Mouse (Mus musculus) stomach, postnatal 0 days (tissue): Measurements from ENCODE around the gene Thsd4. TPM values are rescaled to one million over a fixed set of nuclear protein-coding genes. Genes with fewer than 3 reads are reported as not detected.
"Not testable (repeated sequence)": the region's sequence is repeated elsewhere in the genome, so short reads cannot be mapped to it uniquely, and the experiment has no call there.

ENCODE experiments used
- ATAC-seq: fragments of 200-750 bp; cut with Nextera tagmentation; 2 replicates; pipeline ENCODE4 v1.8.0; 2017; ENCODE audit not compliant: low FRiP score, low TSS enrichment
- DNase-seq: peaks from one replicate; pipeline ENCODE4 v3.0.0-alpha.2; 2016; ENCODE audit warnings: low spot score
- H3K27ac ChIP-seq: fragments of 300-500 bp; sonication (generic); replicated peaks from 2 replicates; pipeline ENCODE4 v1.5.1; 2014; ENCODE audit warnings: mild to moderate bottlenecking, control low read depth
- H3K27me3 ChIP-seq: fragments of 300-500 bp; sonication (generic); 2 replicates; pipeline ENCODE4 v1.6.1; 2014; ENCODE audit warnings: low read length; ENCODE audit not compliant: control insufficient read depth, insufficient read depth
- H3K36me3 ChIP-seq: fragments of 300-500 bp; sonication (generic); 2 replicates; pipeline ENCODE4 v1.6.1; 2014; ENCODE audit warnings: low read length, mixed read lengths; ENCODE audit not compliant: control insufficient read depth, insufficient read depth
- H3K4me1 ChIP-seq: fragments of 300-500 bp; sonication (generic); replicated peaks from 2 replicates; pipeline ENCODE4 v1.6.1; 2014; ENCODE audit warnings: antibody characterized with exemption; ENCODE audit not compliant: control insufficient read depth, insufficient read depth
- H3K4me2 ChIP-seq: fragments of 300-500 bp; sonication (generic); replicated peaks from 2 replicates; pipeline ENCODE4 v1.6.1; 2014; ENCODE audit warnings: low read depth, mild to moderate bottlenecking, control low read depth, moderate library complexity
- H3K4me3 ChIP-seq: fragments of 300-500 bp; sonication (generic); 2 replicates; pipeline ENCODE4 v1.5.1; 2014; ENCODE audit warnings: low read depth, low read length, control low read depth
- H3K9ac ChIP-seq: fragments of 300-500 bp; sonication (generic); 2 replicates; pipeline ENCODE4 v1.6.1; 2014; ENCODE audit warnings: mild to moderate bottlenecking, low read length, control low read depth, mixed read lengths
- H3K9me3 ChIP-seq: fragments of 300-500 bp; sonication (generic); 2 replicates; pipeline ENCODE4 v1.6.1; 2016; ENCODE audit warnings: low read length; ENCODE audit not compliant: control insufficient read depth
- CTCF ChIP-seq: IDR thresholded peaks from 2 replicates; pipeline ENCODE4 v1.5.1; 2016; ENCODE audit warnings: antibody characterized with exemption, low read depth, mild to moderate bottlenecking, moderate library complexity
- EP300 ChIP-seq: optimal IDR thresholded peaks from 2 replicates; pipeline ENCODE3; 2016; ENCODE audit warnings: antibody characterized with exemption
- WGBS: fragments of 180-500 bp; shearing (Covaris S2); extraction: QIAGEN DNeasy Blood & Tissue Kit; methylation state at CpG from one replicate; pipeline ENCODE4 v1.1.7; 2014; 5-methylcytosine and 5-hydroxymethylcytosine counted together
- polyA plus RNA-seq: library from polyadenylated mRNA; unstranded; fragments of >200 nt; fragmentation: Nextera tagmentation; extraction: Ambion mirVana; gene quantifications from 2 replicates; pipeline ENCODE4 v1.2.1, GENCODE M21; 2015

The Thsd4 gene
- polyA plus RNA-seq, 1 experiment from 2014 or later, result 10.7 TPM

GRCm38 (mm10) chr9:59961201-59961955 lies 560.5 kb downstream of the Thsd4 start:
- no peak overlapping the region for H3K27ac ChIP-seq
- no peaks in the 10 kb centered on the region for H3K27me3 ChIP-seq
- 65% methylated on average over 14 of the region's 14 CpGs for WGBS
- H3K36me3 ChIP-seq, result no peaks in the 10 kb centered on the region
- ATAC-seq (no peak), DNase-seq (no peak)
- H3K9me3 ChIP-seq, result no peaks in the 10 kb centered on the region
- TF ChIP-seq CTCF (no peak), EP300 (no peak)
- no peak overlapping the region for H3K9ac ChIP-seq
- H3K4me2 ChIP-seq, result no peak overlapping the region
- H3K4me1 ChIP-seq, result no peaks in the 10 kb centered on the region
- no peak overlapping the region for H3K4me3 ChIP-seq

DNA sequence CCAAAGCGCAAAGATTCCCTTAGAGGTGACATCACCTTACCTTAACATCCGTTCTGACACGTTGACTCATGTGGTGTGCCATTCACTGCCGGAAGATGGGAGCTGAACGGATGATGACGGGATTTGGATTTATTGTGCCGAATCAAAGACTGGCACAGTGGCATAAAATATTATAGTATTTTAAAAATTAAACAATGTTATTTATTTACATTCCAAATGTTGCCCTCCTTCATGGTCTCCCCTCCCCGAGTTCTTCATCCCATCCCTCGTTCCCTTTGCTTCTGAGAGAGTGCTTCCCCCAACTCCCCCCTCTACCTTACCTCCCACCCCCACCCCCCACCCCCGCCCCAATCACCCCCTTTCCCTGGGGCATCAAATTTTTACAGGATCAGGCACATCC lies 561.3 kb downstream of the Thsd4 start, which contains the start of gene Nr2e3:
Nr2e3 (minus strand) TSS at position 101 of the 400 bp plus-strand sequence.
- WGBS, result 70% methylated on average over 10 of the region's 10 CpGs
- Histone ChIP-seq H3K27ac (no peak within 1 kb of the TSS), H3K27me3 (no peaks in the 10 kb centered on the region), H3K4me3 (no peak within 1 kb of the TSS), H3K4me1 (no peaks in the 10 kb centered on the region), H3K36me3 (no peaks in the 10 kb centered on the region), H3K9ac (no peak within 1 kb of the TSS), H3K4me2 (no peak within 1 kb of the TSS), H3K9me3 (no peaks in the 10 kb centered on the region)
- DNase-seq (no peak), ATAC-seq (no peak)
- TF ChIP-seq CTCF (no peak), EP300 (no peak)

- no peak overlapping the region for H3K9ac ChIP-seq
- no peak overlapping the region for H3K4me2 ChIP-seq
- H3K4me1 ChIP-seq, result no peaks in the 10 kb centered on the region
- peak; percentile 91 for DNase-seq
- TF ChIP-seq CTCF, result peak; percentile 96
- TF ChIP-seq EP300, result no peak
- H3K27ac ChIP-seq, result no peak overlapping the region
- H3K27me3 ChIP-seq, result no peaks in the 10 kb centered on the region
- ATAC-seq, result peak; percentile 77
- no peak overlapping the region for H3K4me3 ChIP-seq
- WGBS, result 4% methylated on average over 8 of the region's 8 CpGs
- H3K9me3 ChIP-seq, result no peaks in the 10 kb centered on the region
- no peaks in the 10 kb centered on the region for H3K36me3 ChIP-seq
Observed at GRCm38 (mm10) chr9:59959276-59959675, 562.6 kb downstream of the Thsd4 start.

- not testable (repeated sequence) for H3K27me3 ChIP-seq, H3K27ac ChIP-seq, H3K9me3 ChIP-seq, H3K9ac ChIP-seq, H3K4me1 ChIP-seq, H3K4me3 ChIP-seq, H3K4me2 ChIP-seq, DNase-seq, H3K36me3 ChIP-seq, ATAC-seq
- 62% methylated on average over 1 of the region's 1 CpGs for WGBS
Observed at GRCm38 (mm10) chr9:59958115-59958514, 563.7 kb downstream of the Thsd4 start.

GRCm38 (mm10) chr9:59956496-59956895 lies 565.4 kb downstream of the Thsd4 start:
- Histone ChIP-seq H3K36me3 (no peaks in the 10 kb centered on the region), H3K27me3 (no peaks in the 10 kb centered on the region), H3K4me2 (no peak overlapping the region), H3K4me3 (no peak overlapping the region), H3K9ac (no peak overlapping the region), H3K27ac (no peak overlapping the region), H3K9me3 (no peaks in the 10 kb centered on the region), H3K4me1 (no peaks in the 10 kb centered on the region)
- 30% methylated on average over 6 of the region's 6 CpGs for WGBS
- TF ChIP-seq EP300 (no peak), CTCF (no peak)
- ATAC-seq (no peak), DNase-seq (no peak)

- H3K9me3 ChIP-seq, result no peaks in the 10 kb centered on the region
- H3K4me1 ChIP-seq, result no peaks in the 10 kb centered on the region
- no peaks in the 10 kb centered on the region for H3K36me3 ChIP-seq
- H3K27me3 ChIP-seq, result no peaks in the 10 kb centered on the region
- H3K4me2 ChIP-seq, result no peak overlapping the region
- TF ChIP-seq EP300, result no peak
- TF ChIP-seq CTCF, result no peak
- WGBS, result 57% methylated on average over 6 of the region's 6 CpGs
- DNase-seq (no peak), ATAC-seq (no peak)
- H3K4me3 ChIP-seq, result no peak overlapping the region
- peak overlapping the region; percentile 67 for H3K27ac ChIP-seq
- no peak overlapping the region for H3K9ac ChIP-seq
Observed at GRCm38 (mm10) chr9:59955692-59956091, 566.2 kb downstream of the Thsd4 start.
